Mouse (Mus musculus) cortical plate, adult 2 months (tissue): Measurements from ENCODE around the gene Tmem184a. TPM values are rescaled to one million over a fixed set of nuclear protein-coding genes. Genes with fewer than 3 reads are reported as not detected.
A peak's percentile ranks its signal among the peaks of the same experiment; 100 is the strongest.

Experiments used
- H3K27ac ChIP-seq: fragments of 200-500 bp; 2 replicates; pipeline ENCODE4 v1.5.1; 2012; ENCODE audit warnings: low read length, control low read depth, inconsistent platforms; ENCODE audit not compliant: insufficient read depth
- H3K4me1 ChIP-seq: fragments of 200-500 bp; 2 replicates; pipeline ENCODE4 v1.6.1; 2011; ENCODE audit warnings: low read length; ENCODE audit not compliant: control insufficient read depth, insufficient read depth
- H3K4me3 ChIP-seq: fragments of 200-500 bp; 2 replicates; pipeline ENCODE4 v1.5.1; 2011; ENCODE audit warnings: mild to moderate bottlenecking, low read length, control low read depth; ENCODE audit not compliant: insufficient read depth
- CTCF ChIP-seq: fragments of 200-500 bp; IDR thresholded peaks from 2 replicates; pipeline ENCODE4 v1.5.1; 2011; ENCODE audit warnings: mild to moderate bottlenecking, control low read depth, low read length; ENCODE audit not compliant: insufficient read depth; ENCODE audit errors: extremely low read depth
- POLR2A ChIP-seq: fragments of 200-500 bp; IDR thresholded peaks from 2 replicates; pipeline ENCODE4 v1.6.1; 2011; ENCODE audit warnings: mild to moderate bottlenecking, low read length, control low read depth; ENCODE audit not compliant: insufficient read depth; ENCODE audit errors: extremely low read depth
- polyA plus RNA-seq: library from polyadenylated mRNA; depleted of rRNA; stranded (reverse); fragments of >200 nt; gene quantifications from 2 replicates; pipeline ENCODE4 v1.2.3, GENCODE M21; 2012; rRNA removed

Tmem184a gene
- polyA plus RNA-seq, 1 experiment = 0.21 TPM

GRCm38 (mm10) chr5:139776966-139777365, 42.8 kb downstream of the Tmem184a start:
- TF ChIP-seq CTCF (no peak), POLR2A (no peak)
- H3K4me1 ChIP-seq = no peaks in the 10 kb centered on the region
- H3K4me3 ChIP-seq = no peak overlapping the region
- H3K27ac ChIP-seq = no peak overlapping the region

- TF ChIP-seq POLR2A (peak; percentile 70), CTCF (peak; percentile 89)
- H3K27ac ChIP-seq = no peak within 1 kb of the TSS
- H3K4me1 ChIP-seq = no peaks in the 10 kb centered on the region
These were observed 44.3 kb downstream of the Tmem184a start, which contains the start of gene Ints1 for GRCm38 (mm10) chr5:139775216-139775926. TSS of gene Ints1 (minus strand) at chr5:139775674.

GRCm38 (mm10) chr5:139768216-139768615, 51.5 kb downstream of the Tmem184a start:
- TF ChIP-seq CTCF (no peak), POLR2A (no peak)
- no peak overlapping the region for H3K4me3 ChIP-seq
- H3K4me1 ChIP-seq = no peaks in the 10 kb centered on the region
- H3K27ac ChIP-seq = no peak overlapping the region

More at GRCm38 (mm10) chr5:139775216-139775926, 44.3 kb downstream of the Tmem184a start, which contains the start of gene Ints1:
- peak within 1 kb of the TSS; percentile 62 for H3K4me3 ChIP-seq

GRCm38 (mm10) chr5:139764296-139764695, 55.4 kb downstream of the Tmem184a start:
- H3K27ac ChIP-seq = no peak overlapping the region
- no peak overlapping the region for H3K4me3 ChIP-seq
- TF ChIP-seq POLR2A = no peak
- peak; percentile 41 for TF ChIP-seq CTCF
- no peaks in the 10 kb centered on the region for H3K4me1 ChIP-seq

- TF ChIP-seq CTCF (no peak), POLR2A (peak; percentile 51; the same call in 1 of the 2 replicates)
These were observed 61.6 kb downstream of the Tmem184a start for GRCm38 (mm10) chr5:139758096-139758495.

GRCm38 (mm10) chr5:139756586-139756985, 63.1 kb downstream of the Tmem184a start:
- no peaks in the 10 kb centered on the region; the same call in 1 of the 2 replicates for H3K4me1 ChIP-seq
- H3K27ac ChIP-seq = no peak overlapping the region
- no peak for TF ChIP-seq POLR2A
- no peak for TF ChIP-seq CTCF
- H3K4me3 ChIP-seq = no peak overlapping the region

More at GRCm38 (mm10) chr5:139758096-139758495, 61.6 kb downstream of the Tmem184a start:
- H3K4me3 ChIP-seq = no peak overlapping the region
- no peaks in the 10 kb centered on the region; the same call in 1 of the 2 replicates for H3K4me1 ChIP-seq
- H3K27ac ChIP-seq = 0 out of 2 replicates have a peak overlapping the region, but pooled peaks have one; percentile 18

GRCm38 (mm10) chr5:139756135-139756534, 63.6 kb downstream of the Tmem184a start:
- no peak overlapping the region for H3K27ac ChIP-seq
- TF ChIP-seq CTCF = no peak
- TF ChIP-seq POLR2A = no peak
- H3K4me3 ChIP-seq = no peak overlapping the region

GRCm38 (mm10) chr5:139754753-139755152, 65.0 kb downstream of the Tmem184a start:
- Histone ChIP-seq H3K4me3 (no peak overlapping the region), H3K27ac (no peak overlapping the region), H3K4me1 (no peaks in the 10 kb centered on the region; the same call in 1 of the 2 replicates)
- no peak for TF ChIP-seq POLR2A
- TF ChIP-seq CTCF = peak; percentile 58

More at GRCm38 (mm10) chr5:139756135-139756534, 63.6 kb downstream of the Tmem184a start:
- no peaks in the 10 kb centered on the region; the same call in 1 of the 2 replicates for H3K4me1 ChIP-seq

Other genes with a start within 250 kb of the Tmem184a start
- 1.4 and 1.5 TPM in 2 replicates for gene Micall2, start 83.6 kb downstream of the Tmem184a start, polyA plus RNA-seq
- gene Ints1, start 44.2 kb downstream of the Tmem184a start, polyA plus RNA-seq = 66.5 and 68.5 TPM in 2 replicates
- 7.6 and 7.9 TPM in 2 replicates for gene Mafk, start 28.4 kb downstream of the Tmem184a start, polyA plus RNA-seq
- not detected in 2 replicates for gene Gm26938, start 6.5 kb upstream of the Tmem184a start, polyA plus RNA-seq
- gene Psmg3, start 7.0 kb upstream of the Tmem184a start, polyA plus RNA-seq = 30.5 and 32.9 TPM in 2 replicates
- 22.4 and 23.4 TPM in 2 replicates for gene Elfn1, start 88.0 kb upstream of the Tmem184a start, polyA plus RNA-seq